Mouse (Mus musculus): Measurements from ENCODE around the gene Dhx9.

- no peak for TF ChIP-seq POLR2A (IDR thresholded peaks at IDR 0.05; ENCODE audit: extremely low read depth, insufficient read depth, low read length)
- no peak for TF ChIP-seq CTCF (IDR thresholded peaks at IDR 0.05; ENCODE audit: extremely low read depth, insufficient read depth, low read length)
Measured at GRCm38 (mm10) chr1:153440752-153441151, 46.7 kb downstream of the Dhx9 start.

Measured in cortical plate, adult 2 months (tissue).